Mouse (Mus musculus): ENCODE data around the gene Parp11. TPM values are rescaled to one million over a fixed set of nuclear protein-coding genes. Genes with fewer than 3 reads are reported as not detected.

The Parp11 gene
- polyA plus RNA-seq, 1 experiment from 2014 or later, result 18.3 TPM

DNA sequence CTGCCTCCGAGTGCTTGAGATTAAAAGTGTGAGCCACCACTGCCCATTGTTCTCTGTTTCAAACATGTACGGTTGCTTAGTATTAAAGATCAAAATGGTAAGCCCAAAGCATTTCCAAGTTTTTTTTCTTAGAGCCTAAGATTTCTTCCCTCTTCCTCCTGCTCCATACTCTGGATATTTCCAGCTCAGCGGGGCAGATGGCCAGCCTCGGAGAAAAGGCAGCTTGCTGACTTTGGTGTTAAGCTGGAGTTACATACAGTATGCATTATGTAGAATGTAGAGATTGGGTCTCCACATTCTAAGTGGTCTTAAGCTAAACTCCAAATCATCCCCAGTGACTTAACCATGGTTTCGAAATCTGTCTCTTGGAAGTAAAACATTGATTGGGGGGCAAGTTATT is 21.5 kb upstream of the Parp11 start:
- no peak for ATAC-seq (replicated peaks; ENCODE audit: extremely low read depth, insufficient read depth, low FRiP score)
- H3K4me2 ChIP-seq (ENCODE audit: low read depth, low read length), result no peak overlapping the region
- H3K27ac ChIP-seq (ENCODE audit: low read length), result no peak overlapping the region
- no peak overlapping the region for H3K9ac ChIP-seq (ENCODE audit: low read length)
- WGBS, result 73% methylated on average over 5 of the region's 5 CpGs
- no peaks in the 10 kb centered on the region for H3K36me3 ChIP-seq (ENCODE audit: control insufficient read depth, insufficient read depth)
- no peaks in the 10 kb centered on the region for H3K27me3 ChIP-seq (ENCODE audit: control insufficient read depth, insufficient read depth, low read length)
- no peak overlapping the region for H3K4me3 ChIP-seq (ENCODE audit: low read length)
- no peaks in the 10 kb centered on the region for H3K9me3 ChIP-seq (replicated peaks; ENCODE audit: control insufficient read depth, low read length)
- peaks cover 8% of the 10 kb centered on the region for H3K4me1 ChIP-seq (ENCODE audit: control insufficient read depth, insufficient read depth, low read length)

DNA sequence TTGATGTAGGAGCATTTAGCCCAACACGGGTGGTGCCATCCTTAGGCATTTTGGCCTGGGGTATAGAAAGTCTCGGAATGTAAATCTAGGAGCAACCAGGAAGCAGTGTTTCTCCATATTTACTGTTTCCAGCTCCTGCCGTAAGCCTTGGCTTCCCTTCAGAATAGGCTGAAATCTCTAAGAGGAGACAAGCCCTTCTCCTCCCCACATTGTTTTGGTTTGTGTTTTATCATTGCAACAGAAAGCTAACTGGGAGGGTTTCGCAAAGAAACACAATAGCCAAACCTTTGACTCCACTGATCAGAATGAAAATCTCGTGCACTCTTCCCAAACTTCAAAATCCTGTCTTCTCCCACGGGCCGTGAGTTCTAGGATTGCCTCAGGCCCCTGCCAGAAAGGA is 15.9 kb upstream of the Parp11 start:
- no peaks in the 10 kb centered on the region for H3K36me3 ChIP-seq (ENCODE audit: control insufficient read depth, insufficient read depth)
- ATAC-seq (replicated peaks; ENCODE audit: extremely low read depth, insufficient read depth, low FRiP score), result no peak
- H3K4me1 ChIP-seq (ENCODE audit: control insufficient read depth, insufficient read depth, low read length), result peaks cover 8% of the 10 kb centered on the region
- 71% methylated on average over 7 of the region's 7 CpGs for WGBS
- H3K4me3 ChIP-seq (ENCODE audit: low read length), result no peak overlapping the region
- H3K9me3 ChIP-seq (replicated peaks; ENCODE audit: control insufficient read depth, low read length), result no peaks in the 10 kb centered on the region
- no peak overlapping the region for H3K9ac ChIP-seq (ENCODE audit: low read length)
- H3K27me3 ChIP-seq (ENCODE audit: control insufficient read depth, insufficient read depth, low read length), result no peaks in the 10 kb centered on the region; the same call in 1 of the 2 replicates
- H3K4me2 ChIP-seq (ENCODE audit: low read depth, low read length), result no peak overlapping the region
- no peak overlapping the region for H3K27ac ChIP-seq (ENCODE audit: low read length)

DNA sequence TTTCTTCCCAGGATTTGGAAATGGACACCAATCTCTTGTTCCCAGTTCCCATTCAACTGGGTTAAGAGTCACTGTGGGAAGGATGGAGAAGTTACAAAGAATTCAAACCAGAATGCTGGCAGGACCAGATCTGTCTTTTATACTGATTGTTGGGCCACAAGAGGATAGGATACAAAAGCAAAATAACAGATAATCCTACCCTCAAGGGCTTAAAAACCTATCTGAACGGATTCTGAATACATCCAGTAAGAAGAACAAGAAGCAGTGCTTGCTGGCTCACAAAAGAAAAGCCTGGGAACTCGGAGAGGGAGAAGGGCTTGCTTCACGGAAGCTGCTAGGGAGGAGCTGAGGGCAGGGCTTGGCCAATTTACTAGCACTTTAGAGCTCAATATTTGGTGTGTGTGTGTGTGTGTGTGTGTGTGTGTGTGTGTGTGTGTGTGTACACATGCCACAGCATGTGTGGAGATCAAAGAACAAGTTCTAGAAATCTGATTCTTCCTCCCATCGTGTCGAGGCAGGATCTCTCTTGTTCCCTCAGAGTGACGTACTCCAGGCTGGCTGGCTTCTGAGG is 15.4 kb upstream of the Parp11 start:
- Histone ChIP-seq H3K4me1 (ENCODE audit: control insufficient read depth, insufficient read depth, low read length) (peaks cover 4% of the 10 kb centered on the region), H3K9me3 (replicated peaks; ENCODE audit: control insufficient read depth, low read length) (no peaks in the 10 kb centered on the region), H3K9ac (ENCODE audit: low read length) (no peak overlapping the region), H3K4me3 (ENCODE audit: low read length) (no peak overlapping the region), H3K36me3 (ENCODE audit: control insufficient read depth, insufficient read depth) (no peaks in the 10 kb centered on the region), H3K27ac (ENCODE audit: low read length) (no peak overlapping the region), H3K27me3 (ENCODE audit: control insufficient read depth, insufficient read depth, low read length) (no peaks in the 10 kb centered on the region; the same call in 1 of the 2 replicates), H3K4me2 (ENCODE audit: low read depth, low read length) (no peak overlapping the region)
- ATAC-seq (replicated peaks; ENCODE audit: extremely low read depth, insufficient read depth, low FRiP score), result no peak
- 59% methylated on average over 6 of the region's 6 CpGs for WGBS

DNA sequence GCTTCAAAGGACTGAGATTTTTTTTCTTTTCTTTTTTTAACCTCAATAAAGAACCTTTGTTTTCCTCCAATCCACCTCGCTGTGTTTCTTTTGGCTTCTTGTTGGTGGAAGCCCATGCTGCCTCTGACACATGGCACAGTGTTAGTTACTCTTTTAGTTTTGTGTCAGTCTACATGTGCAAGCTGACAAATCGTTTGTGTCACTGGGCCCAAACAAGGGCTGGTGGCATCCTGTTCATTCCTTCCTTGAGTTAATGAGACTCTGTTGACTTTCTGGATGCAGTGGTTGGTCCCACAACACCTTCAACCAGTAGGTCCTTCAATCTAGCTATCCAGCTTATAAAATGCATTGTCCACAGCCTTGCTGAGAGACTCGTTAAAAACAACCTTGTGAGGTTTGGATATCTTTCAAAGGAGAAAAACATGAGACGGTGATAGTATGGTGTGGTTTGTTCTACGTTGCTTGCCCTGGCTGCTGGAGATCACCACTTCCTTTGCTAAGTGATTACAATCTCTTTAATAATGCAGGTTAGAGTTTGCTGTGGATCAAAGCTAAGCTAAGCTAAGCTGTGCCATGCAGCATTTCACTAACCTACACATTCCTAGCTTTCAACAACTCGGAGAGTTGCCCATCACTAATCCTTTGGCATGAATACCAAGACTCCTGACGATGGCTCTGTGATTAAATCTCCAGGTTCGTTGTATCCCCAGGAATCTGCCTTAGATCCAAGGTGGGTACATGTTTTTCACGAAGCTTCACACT is 12.6 kb upstream of the Parp11 start:
- Histone ChIP-seq H3K27me3 (ENCODE audit: control insufficient read depth, insufficient read depth, low read length) (no peaks in the 10 kb centered on the region; the same call in 1 of the 2 replicates), H3K9ac (ENCODE audit: low read length) (no peak overlapping the region), H3K36me3 (ENCODE audit: control insufficient read depth, insufficient read depth) (no peaks in the 10 kb centered on the region), H3K4me3 (ENCODE audit: low read length) (no peak overlapping the region), H3K9me3 (replicated peaks; ENCODE audit: control insufficient read depth, low read length) (no peaks in the 10 kb centered on the region), H3K27ac (ENCODE audit: low read length) (no peak overlapping the region), H3K4me1 (ENCODE audit: control insufficient read depth, insufficient read depth, low read length) (peaks cover 3% of the 10 kb centered on the region; the same call in 1 of the 2 replicates), H3K4me2 (ENCODE audit: low read depth, low read length) (no peak overlapping the region)
- 61% methylated on average over 9 of the region's 9 CpGs for WGBS
- ATAC-seq (replicated peaks; ENCODE audit: extremely low read depth, insufficient read depth, low FRiP score), result no peak

DNA sequence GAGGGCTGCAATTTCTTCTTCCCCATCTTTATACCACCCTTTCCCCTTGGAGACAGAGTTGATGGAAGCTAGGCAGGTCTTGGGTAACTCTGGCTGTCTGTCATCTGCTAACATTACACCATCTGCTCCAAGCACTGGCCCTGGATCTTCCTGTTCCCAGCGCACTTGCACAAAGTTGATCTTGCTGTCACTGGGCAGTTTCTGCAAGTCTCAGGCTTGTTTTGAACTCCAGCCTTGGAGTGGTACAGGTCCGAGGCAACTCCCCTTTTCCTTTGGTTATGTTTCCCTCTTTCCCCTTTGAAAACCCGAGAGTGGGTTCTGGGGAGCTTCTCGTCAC is 12.0 kb upstream of the Parp11 start:
- ATAC-seq (replicated peaks; ENCODE audit: extremely low read depth, insufficient read depth, low FRiP score), result no peak
- H3K4me1 ChIP-seq (ENCODE audit: control insufficient read depth, insufficient read depth, low read length), result peaks cover 4% of the 10 kb centered on the region; the same call in 1 of the 2 replicates
- no peak overlapping the region for H3K4me2 ChIP-seq (ENCODE audit: low read depth, low read length)
- H3K9ac ChIP-seq (ENCODE audit: low read length), result no peak overlapping the region
- H3K4me3 ChIP-seq (ENCODE audit: low read length), result no peak overlapping the region
- 77% methylated on average over 4 of the region's 4 CpGs for WGBS
- H3K27ac ChIP-seq (ENCODE audit: low read length), result no peak overlapping the region
- H3K9me3 ChIP-seq (replicated peaks; ENCODE audit: control insufficient read depth, low read length), result no peaks in the 10 kb centered on the region
- no peaks in the 10 kb centered on the region; the same call in 1 of the 2 replicates for H3K27me3 ChIP-seq (ENCODE audit: control insufficient read depth, insufficient read depth, low read length)
- H3K36me3 ChIP-seq (ENCODE audit: control insufficient read depth, insufficient read depth), result no peaks in the 10 kb centered on the region

DNA sequence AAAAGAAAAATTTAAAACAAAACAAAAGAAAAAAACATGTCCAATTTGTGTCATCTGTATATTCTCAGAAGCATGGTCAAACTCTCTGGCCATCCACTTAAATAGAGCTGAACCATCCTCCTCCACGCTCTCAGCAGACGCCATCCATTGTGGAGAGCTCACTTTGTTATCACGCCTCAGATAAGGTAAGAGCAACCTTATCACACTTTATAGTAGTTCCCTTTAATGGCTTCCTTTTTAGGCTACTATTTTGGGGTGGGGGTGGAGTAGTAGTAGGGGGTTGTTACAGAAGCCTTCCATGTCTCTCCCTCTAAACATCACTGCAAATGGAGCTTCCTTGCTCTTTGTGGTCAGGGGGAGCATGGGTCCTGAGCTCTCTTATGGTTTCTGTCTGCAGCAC is 7.6 kb upstream of the Parp11 start:
- Histone ChIP-seq H3K4me2 (ENCODE audit: low read depth, low read length) (no peak overlapping the region), H3K9me3 (replicated peaks; ENCODE audit: control insufficient read depth, low read length) (no peaks in the 10 kb centered on the region), H3K4me1 (ENCODE audit: control insufficient read depth, insufficient read depth, low read length) (peaks cover 6% of the 10 kb centered on the region; the same call in 1 of the 2 replicates), H3K36me3 (ENCODE audit: control insufficient read depth, insufficient read depth) (no peaks in the 10 kb centered on the region), H3K9ac (ENCODE audit: low read length) (no peak overlapping the region), H3K4me3 (ENCODE audit: low read length) (no peak overlapping the region), H3K27ac (ENCODE audit: low read length) (no peak overlapping the region), H3K27me3 (ENCODE audit: control insufficient read depth, insufficient read depth, low read length) (peaks cover 3% of the 10 kb centered on the region; the same call in 1 of the 2 replicates)
- 30% methylated on average over 3 of the region's 3 CpGs for WGBS
- no peak for ATAC-seq (replicated peaks; ENCODE audit: extremely low read depth, insufficient read depth, low FRiP score)

DNA sequence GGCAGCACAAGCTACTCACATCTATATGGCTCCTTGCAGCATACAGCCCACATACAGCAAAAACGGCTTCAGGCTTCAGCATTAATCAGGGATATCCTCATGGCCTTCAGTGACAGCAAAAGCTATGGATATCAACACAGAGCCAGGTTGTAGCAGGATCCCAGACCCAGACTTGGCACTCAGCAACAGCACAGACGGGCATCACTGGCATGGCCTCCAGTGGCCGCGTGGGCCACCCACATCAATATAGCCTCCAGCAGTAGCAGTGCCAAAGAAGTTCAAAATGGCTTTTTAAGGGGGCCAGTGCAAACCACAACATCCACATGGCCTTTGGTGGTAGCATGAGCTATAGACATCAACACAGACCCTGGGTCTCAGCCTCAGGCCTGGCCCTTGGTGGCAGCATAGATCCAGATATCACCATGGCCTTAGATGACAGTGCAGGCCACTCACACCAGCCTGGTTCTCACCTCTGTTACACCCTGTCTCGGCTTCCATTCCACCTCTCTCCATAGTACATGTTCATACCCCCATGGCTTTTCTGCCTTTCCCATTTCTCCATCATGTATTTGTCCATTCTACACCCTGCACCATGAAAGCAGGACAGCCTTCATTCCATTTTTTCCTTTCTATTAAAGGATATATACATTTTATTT is 7.0 kb upstream of the Parp11 start:
- ATAC-seq (replicated peaks; ENCODE audit: extremely low read depth, insufficient read depth, low FRiP score), result no peak
- Histone ChIP-seq H3K27me3 (ENCODE audit: control insufficient read depth, insufficient read depth, low read length) (peaks cover 3% of the 10 kb centered on the region; the same call in 1 of the 2 replicates), H3K4me1 (ENCODE audit: control insufficient read depth, insufficient read depth, low read length) (peaks cover 10% of the 10 kb centered on the region), H3K36me3 (ENCODE audit: control insufficient read depth, insufficient read depth) (no peaks in the 10 kb centered on the region), H3K27ac (ENCODE audit: low read length) (no peak overlapping the region), H3K9ac (ENCODE audit: low read length) (no peak overlapping the region), H3K4me2 (ENCODE audit: low read depth, low read length) (no peak overlapping the region), H3K9me3 (replicated peaks; ENCODE audit: control insufficient read depth, low read length) (no peaks in the 10 kb centered on the region), H3K4me3 (ENCODE audit: low read length) (no peak overlapping the region)
- 72% methylated on average over 5 of the region's 5 CpGs for WGBS

DNA sequence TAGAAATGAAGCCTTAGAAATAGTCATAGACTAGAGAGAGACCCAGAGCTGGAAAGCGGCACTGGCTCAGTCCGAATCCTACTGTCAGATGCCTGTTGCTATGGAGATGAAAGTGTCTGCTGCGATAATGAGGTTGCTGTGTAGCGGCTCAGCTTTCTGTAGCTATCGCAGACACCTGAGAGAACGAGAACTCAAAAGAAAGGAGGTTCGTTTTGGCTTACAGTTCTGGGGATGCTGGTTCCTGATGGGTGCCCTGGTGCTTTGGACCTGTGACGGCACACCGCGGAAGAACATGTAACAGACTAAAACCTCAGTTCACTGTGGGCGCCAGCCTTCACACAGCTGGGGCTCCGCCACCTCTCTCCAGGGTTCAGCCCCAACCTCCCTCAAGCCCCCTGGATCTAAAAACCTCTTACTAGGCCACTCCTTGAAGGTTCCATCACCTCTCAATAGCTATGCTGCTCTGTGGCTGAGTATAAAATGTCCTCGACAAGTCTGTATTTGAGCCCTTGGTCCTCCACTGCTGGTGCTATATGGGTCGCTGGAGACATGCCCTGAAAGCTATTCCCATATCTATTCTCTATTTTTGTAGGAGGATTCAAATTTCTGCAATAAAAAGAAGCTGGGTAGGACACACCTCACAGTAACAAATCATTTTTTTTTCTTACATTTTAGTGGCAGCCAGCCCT is 6.1 kb upstream of the Parp11 start:
- no peaks in the 10 kb centered on the region for H3K9me3 ChIP-seq (replicated peaks; ENCODE audit: control insufficient read depth, low read length)
- no peak overlapping the region for H3K4me2 ChIP-seq (ENCODE audit: low read depth, low read length)
- peaks cover 3% of the 10 kb centered on the region; the same call in 1 of the 2 replicates for H3K27me3 ChIP-seq (ENCODE audit: control insufficient read depth, insufficient read depth, low read length)
- no peak for ATAC-seq (replicated peaks; ENCODE audit: extremely low read depth, insufficient read depth, low FRiP score)
- H3K9ac ChIP-seq (ENCODE audit: low read length), result no peak overlapping the region
- H3K4me3 ChIP-seq (ENCODE audit: low read length), result no peak overlapping the region
- H3K4me1 ChIP-seq (ENCODE audit: control insufficient read depth, insufficient read depth, low read length), result peaks cover 10% of the 10 kb centered on the region
- no peaks in the 10 kb centered on the region for H3K36me3 ChIP-seq (ENCODE audit: control insufficient read depth, insufficient read depth)
- WGBS, result 41% methylated on average over 14 of the region's 14 CpGs
- no peak overlapping the region for H3K27ac ChIP-seq (ENCODE audit: low read length)
